Mouse (Mus musculus) midbrain, embryonic 15.5 days (tissue): ENCODE measurements at regions not wholly inside any gene's neighbourhood (a gene's known extent, or its start where the extent isn't known, plus 50 kb on each side); places are given as distances from the start of the nearest gene placed in this dataset.

Source experiments
- ATAC-seq: fragments of 200-750 bp; cut with Nextera tagmentation; replicated peaks from 2 replicates; pipeline ENCODE4 v1.8.0; 2017; ENCODE audit warnings: moderate TSS enrichment
- H3K27ac ChIP-seq: fragments of 300-500 bp; sonication (generic); 2 replicates; pipeline ENCODE4 v1.5.1; 2015; ENCODE audit warnings: mild to moderate bottlenecking, inconsistent platforms
- H3K27me3 ChIP-seq: fragments of 300-500 bp; sonication (generic); replicated peaks from 2 replicates; pipeline ENCODE4 v1.6.1; 2015; ENCODE audit warnings: inconsistent platforms
- H3K36me3 ChIP-seq: fragments of 300-500 bp; sonication (generic); replicated peaks from 2 replicates; pipeline ENCODE4 v1.6.1; 2015; ENCODE audit warnings: inconsistent platforms
- H3K4me1 ChIP-seq: fragments of 300-500 bp; sonication (generic); 2 replicates; pipeline ENCODE4 v1.6.1; 2015; ENCODE audit warnings: inconsistent platforms
- H3K4me2 ChIP-seq: fragments of 300-500 bp; sonication (generic); 2 replicates; pipeline ENCODE4 v1.6.1; 2015; ENCODE audit warnings: inconsistent platforms, mild to moderate bottlenecking, moderate library complexity
- H3K4me3 ChIP-seq: fragments of 300-500 bp; sonication (generic); 2 replicates; pipeline ENCODE4 v1.5.1; 2015; ENCODE audit warnings: mild to moderate bottlenecking, inconsistent platforms
- H3K9ac ChIP-seq: fragments of 300-500 bp; sonication (generic); 2 replicates; pipeline ENCODE4 v1.6.1; 2015; ENCODE audit warnings: mild to moderate bottlenecking, inconsistent platforms
- H3K9me3 ChIP-seq: fragments of 300-500 bp; sonication (generic); 2 replicates; pipeline ENCODE4 v1.6.1; 2016; ENCODE audit warnings: inconsistent platforms
- WGBS: fragments of 180-500 bp; shearing (Covaris S2); methylation state at CpG from one replicate; pipeline ENCODE4 v1.1.7; 2015; ENCODE audit warnings: mixed read lengths; 5-methylcytosine and 5-hydroxymethylcytosine counted together

DNA sequence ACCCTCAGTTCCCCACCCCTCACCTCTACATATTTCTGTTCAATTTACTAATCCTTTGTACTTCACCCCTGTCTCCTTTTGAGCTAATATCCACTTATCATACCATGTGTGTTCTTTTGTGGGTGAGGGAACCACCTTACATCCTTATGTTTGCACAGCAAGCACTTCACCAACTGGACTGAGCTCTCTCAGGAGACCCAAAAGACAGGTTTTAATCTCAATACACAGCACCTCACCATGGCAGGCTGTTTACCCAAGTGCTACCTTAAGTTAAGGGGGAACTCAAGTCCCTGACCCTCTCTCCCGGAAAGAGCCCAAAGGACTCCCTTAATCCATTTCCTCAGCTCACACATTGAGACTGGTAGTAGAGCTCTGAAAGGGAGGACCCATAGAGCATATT, 62.3 kb upstream of the Agr3 start:
- no peaks in the 10 kb centered on the region for H3K9me3 ChIP-seq
- no peak overlapping the region for H3K27ac ChIP-seq
- 90% methylated on average over 1 of the region's 1 CpGs for WGBS
- H3K4me3 ChIP-seq = no peak overlapping the region
- no peak for ATAC-seq
- H3K4me2 ChIP-seq = no peak overlapping the region
- H3K36me3 ChIP-seq = no peaks in the 10 kb centered on the region
- no peaks in the 10 kb centered on the region for H3K4me1 ChIP-seq
- H3K9ac ChIP-seq = no peak overlapping the region
- no peaks in the 10 kb centered on the region for H3K27me3 ChIP-seq

DNA sequence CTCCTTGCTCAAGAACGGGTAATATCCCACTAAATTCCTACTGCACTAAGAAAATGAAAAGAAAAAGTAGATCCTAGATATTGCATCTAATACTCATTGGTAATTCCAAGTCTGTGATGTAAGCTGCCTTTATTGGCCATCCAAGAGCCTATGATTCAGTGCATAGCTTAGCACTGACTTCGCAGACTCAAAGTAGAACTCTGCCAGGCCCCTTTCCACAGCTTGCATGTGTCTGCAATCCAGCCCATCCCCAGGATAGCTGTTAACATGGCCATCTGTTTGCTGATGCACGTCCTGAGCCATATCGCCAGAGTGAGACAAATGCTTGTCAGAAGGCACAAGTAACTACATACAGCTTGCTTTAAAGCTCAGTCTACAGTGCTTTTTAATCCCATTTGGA, 72.3 kb upstream of the Agr3 start:
- Histone ChIP-seq H3K4me1 (no peaks in the 10 kb centered on the region), H3K27ac (no peak overlapping the region), H3K9me3 (no peaks in the 10 kb centered on the region), H3K36me3 (no peaks in the 10 kb centered on the region), H3K9ac (no peak overlapping the region), H3K27me3 (no peaks in the 10 kb centered on the region), H3K4me3 (no peak overlapping the region), H3K4me2 (no peak overlapping the region)
- WGBS = 88% methylated on average over 4 of the region's 4 CpGs
- no peak for ATAC-seq

DNA sequence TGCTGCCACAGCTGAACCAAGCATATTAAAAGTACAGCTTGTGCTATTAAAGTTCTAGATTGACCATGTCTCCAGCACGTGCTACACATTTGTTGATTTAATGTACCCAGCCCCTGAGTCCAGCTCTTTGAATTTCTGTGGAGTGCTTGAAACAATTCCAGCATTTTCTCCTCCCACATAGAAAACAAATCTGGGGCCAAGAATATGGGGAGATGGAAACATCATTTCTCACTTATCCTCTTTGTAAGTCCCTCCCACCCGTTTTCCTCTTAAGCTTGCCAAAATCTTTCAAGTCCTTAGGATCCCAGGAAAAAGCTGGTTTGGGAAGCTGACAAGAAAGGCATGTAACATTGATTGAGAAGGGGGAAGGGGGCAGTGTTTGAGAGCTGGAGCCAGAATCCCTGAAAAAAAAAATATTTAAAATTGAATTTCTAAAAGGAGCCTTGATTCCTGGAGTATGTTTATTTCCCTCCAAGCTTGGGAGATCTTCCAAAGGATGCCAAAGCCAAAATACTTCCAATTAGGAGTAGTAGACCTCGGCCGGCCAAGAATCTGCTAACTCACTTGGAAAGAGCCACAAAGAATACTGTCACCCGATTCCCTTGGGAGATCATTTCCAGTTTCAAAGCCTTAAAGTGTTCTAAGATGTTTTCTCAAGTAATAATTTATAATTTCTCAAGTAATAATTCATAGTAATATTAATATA, 78.4 kb upstream of the Agr3 start:
- ATAC-seq = no peak
- no peak overlapping the region for H3K4me2 ChIP-seq
- no peak overlapping the region for H3K27ac ChIP-seq
- no peaks in the 10 kb centered on the region for H3K27me3 ChIP-seq
- 72% methylated on average over 5 of the region's 5 CpGs for WGBS
- H3K4me1 ChIP-seq = no peaks in the 10 kb centered on the region
- no peak overlapping the region for H3K9ac ChIP-seq
- no peak overlapping the region for H3K4me3 ChIP-seq
- H3K9me3 ChIP-seq = no peaks in the 10 kb centered on the region
- H3K36me3 ChIP-seq = no peaks in the 10 kb centered on the region

DNA sequence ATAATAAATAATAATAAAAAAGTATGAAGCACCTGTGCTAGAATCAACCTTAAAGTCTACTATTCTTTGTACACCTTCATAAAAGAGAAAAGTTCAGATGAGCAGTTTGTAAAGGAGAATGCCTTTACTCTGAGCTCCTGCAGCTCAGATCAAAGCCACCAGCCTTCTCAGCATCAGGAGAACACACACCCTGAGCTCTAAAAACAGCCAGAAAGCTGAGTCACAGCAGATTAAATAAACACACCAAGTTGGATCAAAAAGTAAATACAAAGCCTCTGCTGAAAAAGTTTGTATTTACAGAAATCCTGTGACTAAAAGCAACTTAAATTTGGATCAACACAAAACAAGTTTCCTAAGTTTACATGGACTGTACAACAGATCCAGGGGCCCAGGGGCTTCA, 88.5 kb upstream of the Agr3 start:
- Histone ChIP-seq H3K4me3 (no peak overlapping the region), H3K27ac (no peak overlapping the region), H3K27me3 (no peaks in the 10 kb centered on the region), H3K9ac (no peak overlapping the region), H3K4me2 (no peak overlapping the region), H3K4me1 (no peaks in the 10 kb centered on the region), H3K36me3 (no peaks in the 10 kb centered on the region), H3K9me3 (no peaks in the 10 kb centered on the region)
- no peak for ATAC-seq

DNA sequence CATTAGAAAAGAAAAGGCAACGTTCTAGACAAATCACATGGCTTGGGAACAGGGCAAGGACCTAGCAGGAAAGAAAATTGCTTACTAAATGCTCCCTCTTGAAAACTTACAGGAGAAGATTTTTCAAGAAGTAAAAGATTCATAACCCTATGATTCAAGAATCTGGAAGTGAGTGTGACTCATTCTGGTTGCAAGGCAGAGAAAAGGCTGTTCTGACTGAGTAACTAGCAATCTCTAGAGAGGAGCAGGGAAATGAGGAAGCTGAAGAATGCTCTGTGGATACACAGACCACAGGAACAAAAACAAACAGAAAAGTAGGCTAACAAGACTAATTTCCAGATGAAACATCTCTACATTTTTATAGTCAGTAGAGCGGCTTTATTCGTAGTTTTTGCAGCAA, 92.1 kb upstream of the Agr3 start:
- no peak overlapping the region for H3K9ac ChIP-seq
- no peak for ATAC-seq
- no peaks in the 10 kb centered on the region for H3K9me3 ChIP-seq
- H3K27me3 ChIP-seq = no peaks in the 10 kb centered on the region
- H3K36me3 ChIP-seq = no peaks in the 10 kb centered on the region
- H3K4me1 ChIP-seq = no peaks in the 10 kb centered on the region
- 79% methylated on average over 3 of the region's 3 CpGs for whole genome bisulfite sequencing
- no peak overlapping the region for H3K4me2 ChIP-seq
- H3K27ac ChIP-seq = no peak overlapping the region
- H3K4me3 ChIP-seq = no peak overlapping the region

DNA sequence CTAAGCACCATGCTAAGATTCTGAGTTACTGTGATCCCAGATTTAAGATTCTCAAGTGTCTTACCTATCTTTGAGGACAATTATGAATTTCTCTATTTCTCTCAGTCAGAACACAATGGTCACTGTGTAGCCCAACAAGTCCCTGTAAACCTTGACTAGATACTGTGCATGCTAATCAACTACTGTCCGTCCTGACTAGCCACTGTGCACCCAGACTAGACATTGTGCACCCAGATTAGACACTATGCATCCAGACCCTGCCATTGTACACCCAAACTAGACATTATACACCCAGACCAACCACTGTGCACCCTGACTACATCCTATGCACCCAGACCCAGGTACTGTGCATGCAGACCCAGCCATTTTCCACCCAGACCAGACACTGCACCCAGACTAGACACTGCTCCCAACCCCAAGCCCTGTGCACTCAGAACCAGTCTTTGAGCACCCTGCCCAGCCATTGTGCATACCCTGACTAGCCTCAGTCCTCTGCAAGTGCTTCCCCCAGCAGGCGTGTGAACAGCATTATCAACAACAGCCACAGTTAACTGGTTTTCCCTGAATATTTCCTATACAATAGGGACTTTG, 93.4 kb upstream of the Agr3 start:
- Histone ChIP-seq H3K27ac (no peak overlapping the region), H3K9me3 (no peaks in the 10 kb centered on the region), H3K4me2 (no peak overlapping the region), H3K4me3 (no peak overlapping the region), H3K36me3 (no peaks in the 10 kb centered on the region), H3K4me1 (no peaks in the 10 kb centered on the region), H3K27me3 (no peaks in the 10 kb centered on the region), H3K9ac (no peak overlapping the region)
- WGBS = 78% methylated on average over 2 of the region's 2 CpGs
- no peak for ATAC-seq

DNA sequence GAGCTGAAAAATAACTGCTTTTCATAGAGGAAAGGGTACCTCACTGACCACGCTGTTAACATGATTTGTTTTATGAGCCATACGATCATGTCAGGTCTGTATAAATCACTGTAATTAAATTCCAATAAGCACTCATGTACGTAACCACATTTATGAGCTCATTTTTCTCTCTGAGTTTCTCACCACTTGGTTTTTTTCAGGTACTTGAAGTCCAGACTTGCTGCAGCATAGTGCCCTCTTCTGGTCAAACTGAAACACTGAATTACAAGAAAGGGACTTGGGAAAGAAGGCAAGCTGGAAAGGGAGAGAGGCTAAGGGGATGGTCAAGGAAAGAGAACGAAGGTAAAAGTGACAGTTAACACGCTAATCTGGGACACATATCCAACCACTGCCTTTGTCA, 94.2 kb upstream of the Agr3 start:
- no peak overlapping the region for H3K4me2 ChIP-seq
- peak; percentile 78 for ATAC-seq
- H3K9ac ChIP-seq = no peak overlapping the region
- H3K4me1 ChIP-seq = no peaks in the 10 kb centered on the region
- no peak overlapping the region for H3K27ac ChIP-seq
- no peaks in the 10 kb centered on the region for H3K36me3 ChIP-seq
- 18% methylated on average over 5 of the region's 5 CpGs for WGBS
- H3K4me3 ChIP-seq = no peak overlapping the region
- H3K27me3 ChIP-seq = no peaks in the 10 kb centered on the region
- H3K9me3 ChIP-seq = no peaks in the 10 kb centered on the region

DNA sequence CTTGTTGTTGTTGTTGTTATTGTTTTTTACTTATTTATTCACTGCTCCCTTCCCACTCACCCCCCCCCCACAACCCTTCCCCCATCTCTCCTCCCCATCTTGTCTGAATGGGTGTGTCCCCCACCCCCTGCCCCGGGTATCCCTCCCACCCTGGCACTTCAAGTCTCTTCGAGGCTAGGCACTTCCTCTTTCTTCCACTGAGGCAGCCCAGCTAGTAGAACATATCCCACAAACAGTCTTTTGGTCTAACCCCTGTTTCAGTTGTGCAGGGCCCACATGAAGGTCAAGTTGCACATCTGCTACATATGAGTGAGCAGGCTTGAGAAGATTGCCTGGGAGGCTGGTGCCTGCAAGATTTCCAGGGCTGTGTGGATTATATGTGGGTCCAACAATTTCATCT, 97.6 kb upstream of the Agr3 start:
- ATAC-seq = no peak
- Histone ChIP-seq H3K27ac (no peak overlapping the region), H3K9me3 (no peaks in the 10 kb centered on the region), H3K9ac (no peak overlapping the region), H3K27me3 (no peaks in the 10 kb centered on the region), H3K36me3 (no peaks in the 10 kb centered on the region), H3K4me1 (no peaks in the 10 kb centered on the region), H3K4me3 (no peak overlapping the region), H3K4me2 (no peak overlapping the region)
- 80% methylated on average over 2 of the region's 2 CpGs for WGBS

DNA sequence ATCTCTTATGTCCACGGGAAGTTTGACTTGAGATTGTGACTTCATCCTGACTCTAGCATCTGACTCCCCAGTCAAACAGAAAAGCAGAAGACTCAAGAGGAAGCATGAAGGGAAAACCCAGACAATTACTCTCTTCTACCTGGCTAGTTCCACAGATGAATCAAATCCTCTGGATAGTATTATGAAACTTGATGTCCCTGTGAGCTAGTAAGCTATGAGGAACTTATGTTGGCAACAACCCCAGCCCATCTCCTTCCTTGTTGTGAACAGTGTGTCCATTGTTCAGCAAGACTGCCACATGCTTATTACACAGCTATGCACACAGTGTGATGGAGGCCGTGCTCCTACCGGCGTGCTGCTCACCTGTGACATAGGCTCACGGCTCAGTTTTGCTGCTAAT, 98.4 kb upstream of the Agr3 start:
- 94% methylated on average over 5 of the region's 5 CpGs for WGBS
- H3K9ac ChIP-seq = no peak overlapping the region
- no peaks in the 10 kb centered on the region for H3K4me1 ChIP-seq
- H3K27me3 ChIP-seq = no peaks in the 10 kb centered on the region
- H3K36me3 ChIP-seq = no peaks in the 10 kb centered on the region
- no peak overlapping the region for H3K27ac ChIP-seq
- H3K4me3 ChIP-seq = no peak overlapping the region
- ATAC-seq = no peak
- H3K9me3 ChIP-seq = no peaks in the 10 kb centered on the region
- H3K4me2 ChIP-seq = no peak overlapping the region

DNA sequence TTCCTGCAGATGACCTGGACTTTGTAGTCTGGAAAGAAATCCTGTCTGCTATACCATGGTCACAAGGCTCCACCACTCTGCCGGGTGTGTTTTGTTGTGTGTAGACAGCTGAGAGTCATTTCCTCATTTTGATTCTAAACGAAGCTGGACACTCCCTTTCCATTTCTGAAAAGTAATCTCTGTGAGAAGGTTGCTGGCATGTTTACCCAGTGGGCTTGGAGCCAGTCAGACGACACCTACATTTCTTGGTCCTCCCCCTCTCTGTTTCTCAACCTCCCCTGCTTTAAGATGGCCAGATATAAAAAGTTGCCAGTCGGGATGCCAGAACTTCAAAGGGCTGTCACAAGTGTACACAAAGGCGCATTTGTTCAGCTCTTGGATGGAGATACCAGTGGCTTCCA, 100.8 kb upstream of the Agr3 start:
- 0 out of 2 replicates have a peak, but pooled peaks have one; percentile 24 for ATAC-seq
- WGBS = 33% methylated on average over 5 of the region's 5 CpGs
- H3K4me1 ChIP-seq = no peaks in the 10 kb centered on the region
- no peaks in the 10 kb centered on the region for H3K27me3 ChIP-seq
- no peak overlapping the region for H3K4me3 ChIP-seq
- no peak overlapping the region for H3K27ac ChIP-seq
- H3K4me2 ChIP-seq = no peak overlapping the region
- H3K9me3 ChIP-seq = no peaks in the 10 kb centered on the region
- no peak overlapping the region for H3K9ac ChIP-seq
- no peaks in the 10 kb centered on the region for H3K36me3 ChIP-seq

DNA sequence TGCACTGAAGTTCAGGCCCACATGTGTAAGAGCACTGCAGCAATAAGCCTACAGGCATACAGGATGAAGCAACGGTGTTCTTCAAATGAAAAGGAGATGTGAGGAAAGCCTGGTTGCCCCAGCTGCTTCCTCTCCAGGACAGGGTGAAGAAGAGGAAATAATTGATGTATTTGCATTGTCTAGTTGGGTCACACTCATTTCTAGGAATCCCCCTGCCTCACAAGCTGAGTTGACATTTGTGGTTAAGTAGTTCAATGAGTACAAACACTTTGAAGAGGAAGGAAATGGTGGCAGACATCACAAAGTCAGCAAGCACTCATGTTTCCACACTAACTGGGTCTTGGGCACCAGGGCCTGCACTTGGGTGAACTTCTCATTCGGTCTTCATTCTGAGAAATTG, 126.2 kb upstream of the Agr3 start:
- no peak overlapping the region for H3K9ac ChIP-seq
- no peaks in the 10 kb centered on the region for H3K36me3 ChIP-seq
- no peak for ATAC-seq
- no peaks in the 10 kb centered on the region for H3K9me3 ChIP-seq
- H3K27me3 ChIP-seq = no peaks in the 10 kb centered on the region
- no peak overlapping the region for H3K4me2 ChIP-seq
- no peak overlapping the region for H3K4me3 ChIP-seq
- H3K27ac ChIP-seq = no peak overlapping the region
- WGBS = 89% methylated on average over 2 of the region's 2 CpGs
- no peaks in the 10 kb centered on the region for H3K4me1 ChIP-seq

DNA sequence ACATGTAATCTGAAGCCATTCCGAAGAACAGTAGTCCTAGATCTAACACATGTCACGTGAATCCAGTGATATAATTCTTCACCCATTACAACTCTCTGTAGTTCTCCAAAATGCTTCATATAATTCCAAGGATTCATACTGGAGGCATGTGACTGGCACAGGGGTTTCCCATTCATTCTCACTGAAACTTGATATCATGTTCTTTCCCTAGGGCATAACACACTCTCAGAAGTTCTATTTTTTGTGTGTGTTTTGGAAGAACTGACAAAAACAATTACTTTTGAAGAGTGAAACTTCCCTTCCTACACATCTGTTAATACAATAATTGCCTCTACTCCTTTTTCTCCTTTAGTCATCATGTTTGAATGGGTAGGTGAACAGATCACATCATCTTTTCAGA, 150.0 kb upstream of the Agr3 start:
- Histone ChIP-seq H3K9me3 (no peaks in the 10 kb centered on the region), H3K4me1 (no peaks in the 10 kb centered on the region), H3K9ac (no peak overlapping the region), H3K27ac (no peak overlapping the region), H3K4me3 (no peak overlapping the region), H3K36me3 (no peaks in the 10 kb centered on the region), H3K27me3 (no peaks in the 10 kb centered on the region), H3K4me2 (no peak overlapping the region)
- no peak for ATAC-seq
- WGBS = 86% methylated on average over 2 of the region's 2 CpGs

DNA sequence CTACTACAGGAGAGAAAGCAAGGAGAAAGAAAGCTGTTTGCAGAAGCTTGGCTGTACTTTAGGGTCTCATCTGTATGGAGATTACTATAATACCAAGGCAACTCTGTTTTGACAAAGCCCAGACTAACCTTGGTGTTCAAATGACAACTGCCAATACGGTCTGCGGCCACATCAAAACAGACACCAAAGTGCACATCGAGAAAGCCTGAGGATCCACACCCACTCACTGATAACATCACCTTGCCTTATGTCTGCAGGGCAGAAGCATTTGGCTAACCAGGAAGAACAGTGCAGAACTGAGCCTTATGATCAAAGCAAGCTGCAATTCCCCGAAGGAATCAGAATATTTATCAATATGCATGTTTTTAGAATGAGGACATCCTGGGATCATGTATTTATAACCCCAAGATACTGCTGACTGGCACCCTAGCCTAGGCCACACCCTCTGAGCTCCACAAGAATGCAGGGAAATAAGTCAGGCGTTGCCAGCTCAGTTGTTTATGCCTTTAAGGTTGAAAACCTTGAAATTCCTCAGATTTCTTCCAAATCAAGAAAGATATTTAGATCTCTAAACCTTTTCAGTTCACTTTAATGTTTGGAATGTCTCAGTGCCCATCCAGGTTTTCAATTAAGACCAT, 154.9 kb upstream of the Agr3 start:
- Histone ChIP-seq H3K27me3 (no peaks in the 10 kb centered on the region), H3K4me3 (no peak overlapping the region), H3K9me3 (no peaks in the 10 kb centered on the region), H3K4me2 (no peak overlapping the region), H3K27ac (no peak overlapping the region), H3K9ac (no peak overlapping the region), H3K36me3 (no peaks in the 10 kb centered on the region), H3K4me1 (no peaks in the 10 kb centered on the region)
- ATAC-seq = no peak
- WGBS = 78% methylated on average over 5 of the region's 5 CpGs
